Mouse (Mus musculus): Measurements from ENCODE around the gene Atf5.

Atf5 gene

GRCm38 (mm10) chr7:44818751-44819235 lies 2.3 kb upstream of the Atf5 start:
- DNase-seq = peak; percentile 35

- DNase-seq = no peak
Measured at GRCm38 (mm10) chr7:44818164-44818563, 1.7 kb upstream of the Atf5 start.

GRCm38 (mm10) chr7:44817441-44817840 lies 983 bp upstream of the Atf5 start:
- DNase-seq = no peak

- DNase-seq = peak; percentile 100
Measured at GRCm38 (mm10) chr7:44815721-44816469, 563 bp downstream of the Atf5 start, which contains the start of the genes Nup62 and Il4i1. Nup62 (plus strand) TSS chr7:44816088. Il4i1 (plus strand) TSS chr7:44816387.

- peak; percentile 44 for DNase-seq
Measured at GRCm38 (mm10) chr7:44814952-44815553, 1.4 kb downstream of the Atf5 start.

GRCm38 (mm10) chr7:44814423-44814822 lies 2.0 kb downstream of the Atf5 start:
- peak; percentile 9 for DNase-seq

- peak; percentile 1 for DNase-seq
Measured at GRCm38 (mm10) chr7:44813985-44814384, 2.5 kb downstream of the Atf5 start.

- peak; percentile 8 for DNase-seq
Measured at GRCm38 (mm10) chr7:44812651-44813325, 3.7 kb downstream of the Atf5 start.

GRCm38 (mm10) chr7:44810819-44811557 lies 5.5 kb downstream of the Atf5 start:
- peak; percentile 2 for DNase-seq

- no peak for DNase-seq
Measured at GRCm38 (mm10) chr7:44810365-44810764, 6.1 kb downstream of the Atf5 start.

- peak; percentile 1 for DNase-seq
Measured at GRCm38 (mm10) chr7:44809466-44809865, 7.0 kb downstream of the Atf5 start.

GRCm38 (mm10) chr7:44808927-44809326 lies 7.5 kb downstream of the Atf5 start:
- DNase-seq = no peak

- no peak for DNase-seq
Measured at GRCm38 (mm10) chr7:44792781-44793180, 23.7 kb downstream of the Atf5 start.

- peak; percentile 5 for DNase-seq
Measured at GRCm38 (mm10) chr7:44790066-44790465, 26.4 kb downstream of the Atf5 start.

GRCm38 (mm10) chr7:44789531-44789930 lies 26.9 kb downstream of the Atf5 start:
- DNase-seq = peak; percentile 5

GRCm38 (mm10) chr7:44780101-44780500 lies 36.4 kb downstream of the Atf5 start:
- peak; percentile 0 for DNase-seq

GRCm38 (mm10) chr7:44776849-44777498 lies 39.5 kb downstream of the Atf5 start:
- DNase-seq = no peak

- peak; percentile 29 for DNase-seq
Measured at GRCm38 (mm10) chr7:44772591-44773204, 43.8 kb downstream of the Atf5 start.

- DNase-seq = peak; percentile 69
Measured at GRCm38 (mm10) chr7:44770046-44770578, 46.3 kb downstream of the Atf5 start.

GRCm38 (mm10) chr7:44768129-44768528 lies 48.3 kb downstream of the Atf5 start:
- DNase-seq = no peak

Measured in thymus, postnatal 4 days (tissue).